Mouse (Mus musculus) embryo, embryonic 11.5 days (tissue): ENCODE results near the gene Parp9.
"Not testable (repeated sequence)": the region's sequence is repeated elsewhere in the genome, so short reads cannot be mapped to it uniquely, and the experiment has no call there.

Experiments used
- DNase-seq: peaks from one replicate; pipeline ENCODE4 v3.0.0-alpha.2; 2012; ENCODE audit warnings: low read depth, low spot score

The Parp9 gene

GRCm38 (mm10) chr16:35938211-35939151, at the start of gene Parp9, which contains the start of gene Dtx3l:
Gene Parp9 (plus strand): TSS chr16:35938470.
Gene Dtx3l (minus strand): TSS chr16:35939151.
- DNase-seq: peak; percentile 20

DNA sequence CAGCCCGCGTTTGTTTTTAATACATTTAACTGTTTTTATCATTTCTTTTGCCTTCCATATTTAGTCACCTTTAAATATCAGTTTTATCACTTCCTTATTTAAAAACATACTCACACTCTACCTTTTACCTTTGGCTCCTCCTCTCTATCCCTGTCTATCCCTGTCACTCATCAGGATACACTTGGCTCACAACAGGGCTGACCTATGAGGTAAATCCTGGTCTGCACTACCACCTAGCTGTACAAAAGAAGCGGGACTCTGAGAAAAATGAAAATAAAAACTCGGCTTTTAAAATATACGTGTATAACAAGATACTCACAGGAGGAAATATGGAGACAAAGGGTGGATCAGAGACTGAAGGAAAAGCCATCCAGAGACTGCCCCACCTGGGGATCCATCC, 49.4 kb upstream of the Parp9 start:
- DNase-seq: no peak

GRCm38 (mm10) chr16:35890645-35891044, 47.6 kb upstream of the Parp9 start:
- DNase-seq: no peak

- not testable (repeated sequence) for DNase-seq
These were observed 46.7 kb upstream of the Parp9 start for GRCm38 (mm10) chr16:35891603-35892002.

DNA sequence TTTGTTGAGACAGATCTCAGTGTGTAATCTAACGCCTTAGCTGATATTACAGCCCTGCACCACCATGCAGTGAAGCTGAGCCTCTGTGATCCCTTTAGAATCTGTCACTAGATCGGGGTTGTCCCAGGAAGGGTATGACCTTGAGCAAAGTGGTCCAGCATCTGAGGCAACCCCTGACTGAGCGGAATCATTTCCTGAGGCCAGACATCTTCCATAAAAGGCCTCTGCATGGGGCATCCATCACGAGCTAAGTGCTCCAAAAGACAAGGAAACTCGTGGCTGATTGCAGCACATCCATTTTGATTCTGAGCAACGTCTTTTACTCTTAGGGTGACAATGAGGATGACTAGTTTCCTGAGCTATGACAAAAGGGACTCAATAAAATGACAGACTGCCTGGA, 43.3 kb upstream of the Parp9 start:
- DNase-seq: no peak

DNA sequence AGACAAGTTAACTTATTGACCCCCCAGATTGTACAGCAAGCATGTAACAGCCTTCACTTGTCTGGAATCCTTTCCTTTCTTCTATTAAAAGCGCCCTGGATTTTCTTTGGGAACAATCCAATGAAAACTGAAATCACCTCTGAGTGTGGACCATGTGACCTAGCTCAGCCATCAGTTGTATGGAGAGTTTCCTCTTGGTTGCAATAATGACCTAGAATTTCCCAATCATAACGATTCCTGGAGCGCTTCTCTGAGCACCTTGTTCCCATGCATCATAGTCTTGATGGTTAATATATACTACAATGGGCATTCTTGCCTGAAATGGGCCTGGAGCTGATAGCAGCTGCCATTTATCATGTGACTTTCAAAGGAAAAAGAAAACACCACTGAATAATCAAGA, 37.7 kb upstream of the Parp9 start:
- DNase-seq: no peak

- DNase-seq: no peak
These were observed 35.1 kb upstream of the Parp9 start for GRCm38 (mm10) chr16:35903014-35903640.

DNA sequence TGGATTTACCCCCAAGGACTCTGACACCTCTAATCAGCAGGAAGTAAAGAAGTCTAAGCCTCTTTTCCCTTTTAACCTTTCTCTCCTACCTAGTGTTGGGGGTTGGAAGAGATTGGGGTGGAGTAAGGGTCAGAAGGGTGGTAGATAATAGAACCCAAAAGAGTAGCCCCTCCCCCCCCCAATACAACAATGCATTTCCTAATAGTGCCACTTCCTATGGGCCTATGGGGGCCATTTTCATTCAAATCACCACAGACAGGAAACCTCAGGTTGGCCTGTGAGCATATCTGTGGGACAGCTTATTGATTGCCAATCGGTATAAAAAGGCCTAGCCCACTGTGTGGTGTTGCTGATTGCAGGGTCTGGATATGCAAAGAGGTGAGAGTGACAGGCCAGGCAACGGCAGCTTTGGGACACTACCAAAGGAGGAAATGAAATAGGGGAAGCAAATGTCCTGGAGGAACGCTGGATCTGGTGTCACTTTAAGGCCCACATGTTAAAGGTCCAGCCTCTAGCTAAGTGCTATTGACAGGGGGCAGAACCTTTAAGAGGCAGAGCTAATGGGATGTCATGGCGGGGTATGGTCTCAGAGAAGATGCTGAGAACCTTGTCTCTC, 34.0 kb upstream of the Parp9 start:
- DNase-seq: no peak

GRCm38 (mm10) chr16:35905355-35905754, 32.9 kb upstream of the Parp9 start:
- no peak for DNase-seq

GRCm38 (mm10) chr16:35905819-35906485, 32.3 kb upstream of the Parp9 start:
- DNase-seq: no peak

DNA sequence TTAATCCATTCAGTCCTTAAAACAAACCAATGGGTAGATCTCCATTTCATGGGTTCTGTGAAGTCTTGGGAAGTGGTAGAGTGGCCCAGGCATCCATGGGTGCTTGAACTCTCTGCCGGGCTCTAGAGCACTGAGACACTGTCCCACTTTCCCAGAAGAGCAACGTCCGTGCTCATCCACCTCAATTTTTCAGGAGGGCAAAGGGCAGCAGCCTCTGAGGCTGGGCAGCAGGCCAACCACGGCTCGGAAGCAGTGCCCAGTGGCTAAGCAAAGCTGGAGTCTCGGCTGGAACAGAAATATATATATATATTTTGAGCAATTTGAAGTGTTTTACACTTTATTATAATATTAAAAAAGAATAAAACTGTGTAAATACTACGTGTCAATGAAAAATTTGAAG, 31.4 kb upstream of the Parp9 start:
- DNase-seq: no peak

- DNase-seq: no peak
These were observed 30.7 kb upstream of the Parp9 start for GRCm38 (mm10) chr16:35907432-35908201.

DNA sequence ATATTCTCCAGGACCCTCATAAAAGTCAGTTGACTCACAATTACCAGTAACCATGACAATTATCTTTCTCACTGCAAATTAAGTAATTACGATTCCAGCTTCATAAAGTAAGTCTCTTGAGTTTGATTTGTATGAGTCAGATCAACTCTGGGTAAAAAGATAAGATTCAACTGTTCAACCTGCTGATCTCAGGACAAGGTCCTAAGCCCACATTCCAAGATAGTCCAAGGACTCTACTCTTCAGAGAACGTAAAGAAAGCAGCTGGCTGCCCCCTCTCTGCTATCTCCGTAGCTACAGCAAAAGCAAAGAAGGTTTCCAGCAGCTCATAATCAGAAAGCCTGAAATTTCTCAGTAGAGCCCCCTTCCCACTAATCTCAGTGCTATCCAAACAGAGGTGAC, 26.8 kb upstream of the Parp9 start:
- DNase-seq: no peak

GRCm38 (mm10) chr16:35913526-35913925, 24.7 kb upstream of the Parp9 start:
- DNase-seq: no peak

DNA sequence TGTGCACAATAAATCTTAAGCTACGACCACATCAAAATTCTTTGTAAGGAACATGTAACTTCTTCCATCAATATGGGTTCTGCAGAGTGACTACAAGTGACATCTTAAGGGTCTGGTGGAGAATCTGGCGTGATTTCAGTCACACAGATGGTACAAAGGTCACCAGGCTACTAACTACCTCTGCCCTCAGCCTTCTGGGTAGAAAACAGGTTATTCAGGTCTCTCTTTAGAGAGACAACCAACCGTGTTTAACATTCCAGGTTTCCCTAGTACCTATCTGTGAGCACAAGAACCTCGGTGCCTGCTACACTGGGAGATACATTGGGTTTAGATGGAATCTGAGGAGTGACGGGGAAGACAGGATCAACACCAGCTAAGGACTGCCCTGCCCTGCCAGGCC, 24.0 kb upstream of the Parp9 start:
- DNase-seq: no peak

- no peak for DNase-seq
These were observed 19.3 kb upstream of the Parp9 start for GRCm38 (mm10) chr16:35918721-35919543.

GRCm38 (mm10) chr16:35921676-35922235, 16.5 kb upstream of the Parp9 start:
- DNase-seq: no peak

- DNase-seq: no peak
These were observed 15.9 kb upstream of the Parp9 start for GRCm38 (mm10) chr16:35922301-35922895.

GRCm38 (mm10) chr16:35923546-35924198, 14.6 kb upstream of the Parp9 start:
- no peak for DNase-seq
